Mouse (Mus musculus) layer of hippocampus, adult 11-12 months (tissue): ENCODE measurements around the gene Prkar2a.

Experiments used
- DNase-seq: peaks from one replicate; pipeline ENCODE4 v3.0.0; 2022; ENCODE audit warnings: low spot score

Gene Prkar2a

GRCm38 (mm10) chr9:108795762-108796161 is 106.6 kb downstream of the Prkar2a start:
- DNase-seq: no peak

GRCm38 (mm10) chr9:108796351-108796981 is 107.4 kb downstream of the Prkar2a start:
- DNase-seq: peak; percentile 59

GRCm38 (mm10) chr9:108797477-108797876 is 108.4 kb downstream of the Prkar2a start:
- no peak for DNase-seq

GRCm38 (mm10) chr9:108798508-108799075 is 109.5 kb downstream of the Prkar2a start:
- DNase-seq: no peak

- no peak for DNase-seq
Measured at GRCm38 (mm10) chr9:108799564-108799963, 110.5 kb downstream of the Prkar2a start.
